Mouse (Mus musculus): ENCODE measurements around the gene Pik3r2.

- peak; percentile 95 for TF ChIP-seq CTCF (IDR thresholded peaks at IDR 0.05; ENCODE audit: low read depth, low read length)
- no peak for TF ChIP-seq POLR2A (IDR thresholded peaks at IDR 0.05; ENCODE audit: insufficient read depth, low read length)
Measured at GRCm38 (mm10) chr8:70720739-70721138, 55.8 kb downstream of the Pik3r2 start.

All from ES-Bruce4 (cell line).